Mouse (Mus musculus) small intestine, adult 2 months (tissue): ENCODE data around the gene Patj. TPM values are rescaled to one million over a fixed set of nuclear protein-coding genes. Genes with fewer than 3 reads are reported as not detected.

Experiments
- H3K27ac ChIP-seq: fragments of 200-500 bp; 2 replicates; pipeline ENCODE4 v1.5.1; 2012; ENCODE audit warnings: low read depth, low read length, control low read depth, inconsistent platforms; ENCODE audit not compliant: insufficient read depth
- H3K27me3 ChIP-seq: fragments of 200-500 bp; 2 replicates; pipeline ENCODE4 v1.6.1; 2012; ENCODE audit warnings: mild to moderate bottlenecking, moderate library complexity, low read length, inconsistent platforms; ENCODE audit not compliant: control insufficient read depth, insufficient read depth
- H3K36me3 ChIP-seq: fragments of 200-500 bp; 2 replicates; pipeline ENCODE4 v1.6.1; 2012; ENCODE audit warnings: mild to moderate bottlenecking, low read length, control low read depth, inconsistent platforms; ENCODE audit not compliant: control insufficient read depth, insufficient read depth
- H3K4me1 ChIP-seq: fragments of 200-500 bp; 2 replicates; pipeline ENCODE4 v1.6.1; 2012; ENCODE audit warnings: low read length, inconsistent platforms, mixed read lengths; ENCODE audit not compliant: control insufficient read depth, insufficient read depth, insufficient read length
- H3K4me3 ChIP-seq: fragments of 200-500 bp; 2 replicates; pipeline ENCODE4 v1.5.1; 2012; ENCODE audit warnings: low read depth, mild to moderate bottlenecking, control low read depth, inconsistent platforms, low read length, moderate library complexity
- CTCF ChIP-seq: fragments of 200-500 bp; IDR thresholded peaks from 2 replicates; pipeline ENCODE4 v1.5.1; 2012; ENCODE audit warnings: low read depth, mild to moderate bottlenecking, control low read depth, inconsistent platforms, low read length, moderate library complexity, mixed read lengths; ENCODE audit not compliant: insufficient replicate concordance, insufficient read length; ENCODE audit errors: extremely low read depth
- POLR2A ChIP-seq: fragments of 200-500 bp; IDR thresholded peaks from 2 replicates; pipeline ENCODE4 v1.6.1; 2012; ENCODE audit warnings: low read depth, mild to moderate bottlenecking, control low read depth, inconsistent platforms, low read length, moderate library complexity
- WGBS: fragments of 180-500 bp; shearing (Covaris S2); methylation state at CpG from one replicate; pipeline ENCODE4 v1.1.7; 2018; 5-methylcytosine and 5-hydroxymethylcytosine counted together
- polyA plus RNA-seq: library from polyadenylated mRNA; depleted of rRNA; stranded (reverse); fragments of >200 nt; gene quantifications from 2 replicates; pipeline ENCODE4 v1.2.3, GENCODE M21; 2012

Gene Patj
- polyA plus RNA-seq, 1 experiment: 29.6 TPM

DNA sequence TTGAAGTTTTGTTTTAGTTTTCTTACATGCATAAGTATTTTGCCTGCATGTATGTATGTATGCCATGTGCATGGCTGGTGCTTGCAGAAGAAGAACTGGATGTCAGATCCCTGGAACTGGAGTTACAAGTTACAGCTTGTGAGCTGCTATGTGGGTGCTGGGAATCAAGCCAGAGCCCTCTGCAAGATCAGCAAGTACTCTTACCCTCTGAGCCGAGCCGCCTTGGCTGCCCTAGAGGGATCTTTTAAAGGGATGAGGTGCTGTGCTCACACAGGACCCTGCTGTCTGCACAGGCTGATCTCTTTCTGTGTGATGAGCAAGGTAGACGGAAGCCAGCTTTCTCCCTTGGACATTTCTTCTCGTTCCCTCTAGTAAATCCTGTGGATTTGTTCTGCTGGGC lies 102.8 kb downstream of the Patj start:
- no peaks in the 10 kb centered on the region for H3K4me1 ChIP-seq
- 95% methylated on average over 4 of the region's 4 CpGs for WGBS
- H3K27ac ChIP-seq: no peak overlapping the region
- no peaks in the 10 kb centered on the region for H3K27me3 ChIP-seq
- H3K36me3 ChIP-seq: peaks cover 26% of the 10 kb centered on the region
- no peak overlapping the region for H3K4me3 ChIP-seq
- TF ChIP-seq POLR2A (no peak), CTCF (no peak)

GRCm38 (mm10) chr4:98500182-98500581 lies 104.6 kb downstream of the Patj start:
- H3K4me1 ChIP-seq: no peaks in the 10 kb centered on the region
- no peaks in the 10 kb centered on the region for H3K27me3 ChIP-seq
- H3K4me3 ChIP-seq: no peak overlapping the region
- H3K27ac ChIP-seq: no peak overlapping the region
- peaks cover 18% of the 10 kb centered on the region for H3K36me3 ChIP-seq
- TF ChIP-seq CTCF (peak; percentile 39; the same call in 1 of the 2 replicates), POLR2A (no peak)
- WGBS: 79% methylated on average over 5 of the region's 5 CpGs

- H3K4me3 ChIP-seq: no peak overlapping the region
- H3K27ac ChIP-seq: no peak overlapping the region
- peaks cover 23% of the 10 kb centered on the region for H3K36me3 ChIP-seq
- WGBS: 73% methylated on average over 2 of the region's 2 CpGs
- H3K4me1 ChIP-seq: no peaks in the 10 kb centered on the region
- H3K27me3 ChIP-seq: no peaks in the 10 kb centered on the region
- TF ChIP-seq CTCF: no peak
- TF ChIP-seq POLR2A: no peak
Measured at GRCm38 (mm10) chr4:98500875-98501274, 105.3 kb downstream of the Patj start.

DNA sequence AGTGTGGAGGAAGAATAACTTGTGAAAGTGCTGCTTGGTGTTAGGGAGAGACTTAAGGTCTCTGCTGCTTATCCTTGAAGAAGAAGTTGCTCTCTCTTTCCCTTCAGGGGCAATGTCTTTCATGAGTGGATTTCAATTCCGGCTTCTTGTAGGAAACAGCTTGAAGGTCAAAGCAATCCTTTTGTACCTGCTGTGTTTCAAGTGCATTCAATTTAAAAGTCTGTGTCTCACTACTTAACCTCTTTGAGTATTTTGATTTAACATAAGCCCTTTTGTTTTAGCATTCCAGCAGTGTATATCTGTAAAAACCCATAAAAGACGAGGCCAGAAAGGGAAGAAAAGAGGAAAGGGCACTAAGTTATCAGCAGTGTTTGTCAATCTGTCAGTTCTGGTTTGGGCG lies 109.2 kb downstream of the Patj start:
- Histone ChIP-seq H3K27me3 (no peaks in the 10 kb centered on the region), H3K4me1 (peaks cover 5% of the 10 kb centered on the region; the same call in 1 of the 2 replicates), H3K4me3 (no peak overlapping the region), H3K36me3 (peaks cover 11% of the 10 kb centered on the region), H3K27ac (no peak overlapping the region)
- TF ChIP-seq CTCF: no peak
- TF ChIP-seq POLR2A: no peak
- WGBS: 81% methylated on average over 3 of the region's 3 CpGs

- H3K36me3 ChIP-seq: peaks cover 20% of the 10 kb centered on the region
- H3K4me1 ChIP-seq: peaks cover 7% of the 10 kb centered on the region; the same call in 1 of the 2 replicates
- no peaks in the 10 kb centered on the region for H3K27me3 ChIP-seq
- TF ChIP-seq POLR2A: no peak
- TF ChIP-seq CTCF: no peak
- no peak overlapping the region for H3K27ac ChIP-seq
- 81% methylated on average over 11 of the region's 11 CpGs for WGBS
- H3K4me3 ChIP-seq: no peak overlapping the region
Measured at GRCm38 (mm10) chr4:98508471-98509271, 113.1 kb downstream of the Patj start.

DNA sequence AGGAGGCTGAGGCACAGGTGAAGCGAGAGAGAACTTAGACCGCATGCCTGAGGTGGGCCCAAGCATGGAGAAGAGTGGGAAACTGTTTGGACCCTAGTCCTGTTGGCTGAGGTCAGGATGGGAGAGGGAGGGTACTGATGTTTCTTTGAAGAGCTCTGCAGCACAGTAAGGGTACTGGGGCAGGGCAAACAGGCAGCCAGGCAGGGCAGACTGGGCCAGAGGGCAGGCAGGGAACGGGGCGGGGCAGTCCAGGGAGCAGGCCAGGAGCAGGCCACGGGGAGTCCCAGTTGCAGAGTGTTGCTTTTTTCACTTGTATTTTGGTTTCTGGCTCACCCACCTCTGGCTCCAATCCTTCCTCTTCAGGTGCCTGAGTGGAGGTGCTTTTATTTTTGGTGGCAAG lies 114.4 kb downstream of the Patj start:
- H3K27me3 ChIP-seq: no peaks in the 10 kb centered on the region
- peaks cover 7% of the 10 kb centered on the region; the same call in 1 of the 2 replicates for H3K4me1 ChIP-seq
- no peak overlapping the region for H3K4me3 ChIP-seq
- no peak for TF ChIP-seq CTCF
- TF ChIP-seq POLR2A: no peak
- 65% methylated on average over 5 of the region's 5 CpGs for WGBS
- peaks cover 24% of the 10 kb centered on the region for H3K36me3 ChIP-seq
- no peak overlapping the region for H3K27ac ChIP-seq

- H3K4me3 ChIP-seq: no peak overlapping the region
- H3K27me3 ChIP-seq: no peaks in the 10 kb centered on the region
- H3K4me1 ChIP-seq: peaks cover 7% of the 10 kb centered on the region; the same call in 1 of the 2 replicates
- no peak for TF ChIP-seq CTCF
- TF ChIP-seq POLR2A: no peak
- WGBS: 33% methylated on average over 2 of the region's 2 CpGs
- no peak overlapping the region for H3K27ac ChIP-seq
- peaks cover 22% of the 10 kb centered on the region for H3K36me3 ChIP-seq
Measured at GRCm38 (mm10) chr4:98511296-98511695, 115.7 kb downstream of the Patj start.
